Mouse (Mus musculus): ENCODE data around the gene Med18. TPM values are rescaled to one million over a fixed set of nuclear protein-coding genes. Genes with fewer than 3 reads are reported as not detected.

Gene Med18
- polyA plus RNA-seq, 1 experiment from 2014 or later: 24.6 TPM

- Histone ChIP-seq H3K4me3 (ENCODE audit: low read depth, low read length) (no peak overlapping the region), H3K27me3 (replicated peaks; ENCODE audit: control insufficient read depth, insufficient read depth, low read length) (no peaks in the 10 kb centered on the region), H3K27ac (ENCODE audit: low read depth, low read length) (no peak overlapping the region), H3K9ac (ENCODE audit: low read depth, low read length) (no peak overlapping the region), H3K9me3 (ENCODE audit: control insufficient read depth, low read length) (no peaks in the 10 kb centered on the region), H3K4me1 (replicated peaks; ENCODE audit: control insufficient read depth, insufficient read depth, low read length) (no peaks in the 10 kb centered on the region), H3K4me2 (no peak overlapping the region), H3K36me3 (ENCODE audit: control insufficient read depth, insufficient read depth, low read length) (no peaks in the 10 kb centered on the region)
- DNase-seq (ENCODE audit: low spot score): no peak
- WGBS: 71% methylated on average over 12 of the region's 12 CpGs
- ATAC-seq (replicated peaks; ENCODE audit: low FRiP score): no peak
These were observed 17.6 kb downstream of the Med18 start for GRCm38 (mm10) chr4:132446105-132446504.

- WGBS: 84% methylated on average over 8 of the region's 8 CpGs
- DNase-seq (ENCODE audit: low spot score) (no peak), ATAC-seq (replicated peaks; ENCODE audit: low FRiP score) (no peak)
These were observed 19.2 kb downstream of the Med18 start for GRCm38 (mm10) chr4:132444516-132444915.

DNA sequence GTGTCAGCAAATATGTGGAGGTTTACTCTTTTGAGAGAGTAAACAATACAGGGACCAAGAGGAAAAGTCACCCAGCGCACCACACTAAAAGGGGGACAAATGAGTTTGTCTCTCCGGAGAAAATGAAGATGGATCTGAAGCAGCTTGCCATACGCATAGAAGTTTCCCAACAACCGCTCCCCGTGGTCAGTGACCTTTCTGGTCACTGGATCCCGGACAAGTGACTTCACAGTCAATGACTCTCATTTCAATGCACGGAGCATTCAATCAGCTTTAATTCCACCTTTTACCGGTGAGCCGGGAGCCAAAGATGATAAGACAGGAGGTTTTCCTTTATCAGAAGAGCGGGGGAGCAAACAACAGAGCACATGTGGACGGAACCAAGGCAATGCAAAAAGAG, 25.9 kb downstream of the Med18 start:
- Histone ChIP-seq H3K4me3 (ENCODE audit: low read depth, low read length) (no peak overlapping the region), H3K4me2 (peak overlapping the region; percentile 2)
- 48% methylated on average over 11 of the region's 11 CpGs for WGBS

More at GRCm38 (mm10) chr4:132444516-132444915, 19.2 kb downstream of the Med18 start:
- no peaks in the 10 kb centered on the region for H3K36me3 ChIP-seq (ENCODE audit: control insufficient read depth, insufficient read depth, low read length)
- no peak overlapping the region for H3K9ac ChIP-seq (ENCODE audit: low read depth, low read length)
- H3K27me3 ChIP-seq (replicated peaks; ENCODE audit: control insufficient read depth, insufficient read depth, low read length): no peaks in the 10 kb centered on the region
- H3K9me3 ChIP-seq (ENCODE audit: control insufficient read depth, low read length): no peaks in the 10 kb centered on the region
- H3K4me1 ChIP-seq (replicated peaks; ENCODE audit: control insufficient read depth, insufficient read depth, low read length): no peaks in the 10 kb centered on the region
- H3K27ac ChIP-seq (ENCODE audit: low read depth, low read length): no peak overlapping the region
- no peak overlapping the region for H3K4me3 ChIP-seq (ENCODE audit: low read depth, low read length)
- H3K4me2 ChIP-seq: no peak overlapping the region

GRCm38 (mm10) chr4:132432717-132433372, 30.9 kb downstream of the Med18 start:
- H3K9ac ChIP-seq (ENCODE audit: low read depth, low read length): 0 out of 2 replicates have a peak overlapping the region, but pooled peaks have one; percentile 4
- H3K27me3 ChIP-seq (replicated peaks; ENCODE audit: control insufficient read depth, insufficient read depth, low read length): no peaks in the 10 kb centered on the region
- no peaks in the 10 kb centered on the region for H3K9me3 ChIP-seq (ENCODE audit: control insufficient read depth, low read length)
- H3K4me2 ChIP-seq: peak overlapping the region; percentile 54
- ATAC-seq (replicated peaks; ENCODE audit: low FRiP score): no peak
- no peak for DNase-seq (ENCODE audit: low spot score)
- WGBS: 12% methylated on average over 14 of the region's 14 CpGs
- no peak overlapping the region for H3K27ac ChIP-seq (ENCODE audit: low read depth, low read length)
- H3K4me1 ChIP-seq (replicated peaks; ENCODE audit: control insufficient read depth, insufficient read depth, low read length): peaks cover 9% of the 10 kb centered on the region
- peak overlapping the region; percentile 14; the same call in 1 of the 2 replicates for H3K4me3 ChIP-seq (ENCODE audit: low read depth, low read length)
- H3K36me3 ChIP-seq (ENCODE audit: control insufficient read depth, insufficient read depth, low read length): no peaks in the 10 kb centered on the region

More for the DNA sequence above, 25.9 kb downstream of the Med18 start:
- Histone ChIP-seq H3K9ac (ENCODE audit: low read depth, low read length) (no peak overlapping the region), H3K27me3 (replicated peaks; ENCODE audit: control insufficient read depth, insufficient read depth, low read length) (no peaks in the 10 kb centered on the region), H3K4me1 (replicated peaks; ENCODE audit: control insufficient read depth, insufficient read depth, low read length) (no peaks in the 10 kb centered on the region), H3K36me3 (ENCODE audit: control insufficient read depth, insufficient read depth, low read length) (no peaks in the 10 kb centered on the region), H3K27ac (ENCODE audit: low read depth, low read length) (no peak overlapping the region), H3K9me3 (ENCODE audit: control insufficient read depth, low read length) (no peaks in the 10 kb centered on the region)
- DNase-seq (ENCODE audit: low spot score) (no peak), ATAC-seq (replicated peaks; ENCODE audit: low FRiP score) (no peak)

DNA sequence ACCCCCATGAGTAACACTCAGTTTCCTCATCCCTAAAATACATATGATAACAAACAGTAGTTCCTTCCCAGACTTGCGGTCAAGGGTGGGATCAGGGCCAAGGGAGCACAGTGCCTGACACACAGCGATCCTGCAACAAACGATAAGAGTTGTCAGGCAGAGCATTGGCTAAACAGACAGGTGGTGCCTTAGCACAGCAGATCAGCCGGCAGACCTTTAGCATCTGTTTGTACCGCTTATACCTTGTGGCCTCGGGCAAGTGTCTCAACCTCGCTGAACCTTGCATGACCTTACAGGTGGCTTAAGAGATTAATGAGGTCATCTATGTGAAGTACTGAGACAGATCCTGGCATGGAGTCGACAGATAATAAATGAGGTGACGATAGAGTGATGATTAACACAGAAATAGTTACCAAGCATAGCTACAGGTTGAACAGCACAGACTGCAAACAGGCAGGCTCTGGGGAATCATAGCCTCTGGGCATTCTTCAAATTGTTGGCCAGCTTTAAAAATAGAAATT, 35.6 kb downstream of the Med18 start:
- Histone ChIP-seq H3K27me3 (replicated peaks; ENCODE audit: control insufficient read depth, insufficient read depth, low read length) (no peaks in the 10 kb centered on the region), H3K4me2 (peak overlapping the region; percentile 9), H3K27ac (ENCODE audit: low read depth, low read length) (peak overlapping the region; percentile 71), H3K9ac (ENCODE audit: low read depth, low read length) (no peak overlapping the region), H3K9me3 (ENCODE audit: control insufficient read depth, low read length) (no peaks in the 10 kb centered on the region), H3K36me3 (ENCODE audit: control insufficient read depth, insufficient read depth, low read length) (no peaks in the 10 kb centered on the region), H3K4me1 (replicated peaks; ENCODE audit: control insufficient read depth, insufficient read depth, low read length) (peaks cover 26% of the 10 kb centered on the region), H3K4me3 (ENCODE audit: low read depth, low read length) (no peak overlapping the region)
- DNase-seq (ENCODE audit: low spot score) (peak; percentile 64), ATAC-seq (replicated peaks; ENCODE audit: low FRiP score) (peak; percentile 96)
- whole genome bisulfite sequencing: 19% methylated on average over 9 of the region's 9 CpGs

GRCm38 (mm10) chr4:132427493-132427892, 36.2 kb downstream of the Med18 start:
- H3K4me2 ChIP-seq: peak overlapping the region; percentile 9
- H3K9ac ChIP-seq (ENCODE audit: low read depth, low read length): no peak overlapping the region
- peak overlapping the region; percentile 71 for H3K27ac ChIP-seq (ENCODE audit: low read depth, low read length)
- H3K9me3 ChIP-seq (ENCODE audit: control insufficient read depth, low read length): no peaks in the 10 kb centered on the region
- ATAC-seq (replicated peaks; ENCODE audit: low FRiP score) (no peak; the same call in 1 of the 2 replicates), DNase-seq (ENCODE audit: low spot score) (no peak)
- H3K36me3 ChIP-seq (ENCODE audit: control insufficient read depth, insufficient read depth, low read length): no peaks in the 10 kb centered on the region
- no peaks in the 10 kb centered on the region for H3K27me3 ChIP-seq (replicated peaks; ENCODE audit: control insufficient read depth, insufficient read depth, low read length)
- H3K4me3 ChIP-seq (ENCODE audit: low read depth, low read length): no peak overlapping the region
- whole genome bisulfite sequencing: 66% methylated on average over 4 of the region's 4 CpGs
- peaks cover 26% of the 10 kb centered on the region for H3K4me1 ChIP-seq (replicated peaks; ENCODE audit: control insufficient read depth, insufficient read depth, low read length)

GRCm38 (mm10) chr4:132426021-132426420, 37.7 kb downstream of the Med18 start:
- peaks cover 27% of the 10 kb centered on the region for H3K4me1 ChIP-seq (replicated peaks; ENCODE audit: control insufficient read depth, insufficient read depth, low read length)
- 24% methylated on average over 2 of the region's 2 CpGs for WGBS
- H3K27me3 ChIP-seq (replicated peaks; ENCODE audit: control insufficient read depth, insufficient read depth, low read length): no peaks in the 10 kb centered on the region
- H3K9me3 ChIP-seq (ENCODE audit: control insufficient read depth, low read length): no peaks in the 10 kb centered on the region
- 0 out of 2 replicates have a peak overlapping the region, but pooled peaks have one; percentile 20 for H3K4me2 ChIP-seq
- H3K36me3 ChIP-seq (ENCODE audit: control insufficient read depth, insufficient read depth, low read length): no peaks in the 10 kb centered on the region
- no peak overlapping the region for H3K4me3 ChIP-seq (ENCODE audit: low read depth, low read length)
- no peak for ATAC-seq (replicated peaks; ENCODE audit: low FRiP score)
- H3K27ac ChIP-seq (ENCODE audit: low read depth, low read length): peak overlapping the region; percentile 29; the same call in 1 of the 2 replicates
- no peak for DNase-seq (ENCODE audit: low spot score)
- H3K9ac ChIP-seq (ENCODE audit: low read depth, low read length): no peak overlapping the region

DNA sequence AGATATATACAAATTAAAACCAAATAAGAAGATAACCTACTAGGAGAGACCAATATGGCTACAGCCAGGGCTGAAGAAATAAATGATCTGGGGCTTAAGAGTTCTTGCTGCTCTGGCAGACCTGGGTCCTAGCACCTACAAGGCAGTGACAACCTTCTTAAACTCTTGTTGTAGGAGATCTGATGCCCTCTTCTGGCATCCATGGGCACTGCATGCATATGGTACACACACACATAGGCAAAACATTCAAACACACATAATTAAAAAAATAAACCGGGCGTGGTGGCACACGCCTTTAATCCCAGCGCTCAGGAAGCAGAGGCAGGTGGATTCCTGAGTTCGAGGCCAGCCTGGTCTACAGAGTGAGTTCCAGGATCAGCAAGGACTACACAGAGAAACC, 39.0 kb downstream of the Med18 start:
- Histone ChIP-seq H3K9ac (ENCODE audit: low read depth, low read length) (no peak overlapping the region), H3K4me3 (ENCODE audit: low read depth, low read length) (no peak overlapping the region), H3K27ac (ENCODE audit: low read depth, low read length) (no peak overlapping the region), H3K36me3 (ENCODE audit: control insufficient read depth, insufficient read depth, low read length) (no peaks in the 10 kb centered on the region), H3K27me3 (replicated peaks; ENCODE audit: control insufficient read depth, insufficient read depth, low read length) (no peaks in the 10 kb centered on the region), H3K4me1 (replicated peaks; ENCODE audit: control insufficient read depth, insufficient read depth, low read length) (peaks cover 38% of the 10 kb centered on the region), H3K4me2 (no peak overlapping the region), H3K9me3 (ENCODE audit: control insufficient read depth, low read length) (no peaks in the 10 kb centered on the region)
- ATAC-seq (replicated peaks; ENCODE audit: low FRiP score): no peak
- DNase-seq (ENCODE audit: low spot score): no peak
- WGBS: 89% methylated on average over 5 of the region's 5 CpGs
